Comparison of ENCODE assay signal across 9 mouse cellular contexts in the genomic region with DNA sequence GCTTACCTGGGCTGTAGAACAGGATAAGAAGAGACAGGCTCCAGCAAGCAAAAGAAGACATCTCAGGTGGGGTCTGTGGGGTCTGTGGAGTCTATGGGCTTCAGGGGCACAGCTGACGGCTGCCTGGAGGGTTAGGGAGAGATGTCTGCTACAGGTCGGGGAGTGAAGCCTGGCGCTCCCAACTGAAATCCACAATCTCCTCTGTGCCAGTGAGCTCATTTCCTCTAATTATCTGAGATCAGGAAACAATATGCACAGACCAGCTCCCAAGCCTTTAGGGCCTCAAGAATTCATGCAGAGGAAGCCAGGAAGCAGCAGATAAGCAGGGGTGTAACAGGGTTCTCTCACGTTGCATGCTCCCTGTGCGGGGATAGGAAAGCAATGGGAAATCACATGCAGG. TPM values are rescaled to one million over a fixed set of nuclear protein-coding genes. Genes with fewer than 3 reads are reported as not detected.
A peak's percentile ranks its signal among the peaks of the same experiment; 100 is the strongest.
DNase-seq lines count a peak whose midpoint lies in the region; ATAC-seq lines count a peak whose summit lies in the region.
"Had no signal": no experiment of that assay in that cellular context is flagged by ENCODE, and none has a peak within 500 bp of the region (broad histone marks: within the 10 kb centered on the region; RNA-seq: fewer than 3 reads in every experiment).

No protein-coding gene starts in this region.

- no peaks in the 10 kb centered on the region for H3K9me3 ChIP-seq in kidney, embryonic 16.5 days (ENCODE audit: low read length)
- H3K9me3 ChIP-seq in lung, embryonic 15.5 days: no peaks in the 10 kb centered on the region

- 64% methylated on average over 5 of the region's 5 CpGs for WGBS in kidney, embryonic 16.5 days
- WGBS in lung, embryonic 15.5 days: 49% methylated on average over 5 of the region's 5 CpGs

- no peaks in the 10 kb centered on the region for H3K27me3 ChIP-seq in kidney, embryonic 16.5 days (ENCODE audit: insufficient read depth, low read length)
- no peaks in the 10 kb centered on the region for H3K27me3 ChIP-seq in lung, embryonic 15.5 days

- H3K9ac ChIP-seq in kidney, embryonic 16.5 days (replicated peaks; ENCODE audit: low read length): peak overlapping the region; percentile 50
- no peak overlapping the region for H3K9ac ChIP-seq in lung, embryonic 15.5 days

- H3K27ac ChIP-seq in brown adipose tissue, adult 24 weeks (replicated peaks; ENCODE audit: low read depth, low read length): peak overlapping the region; percentile 98
- H3K27ac ChIP-seq in kidney, embryonic 16.5 days (ENCODE audit: low read length): peak overlapping the region; percentile 84
- H3K27ac ChIP-seq in lung, embryonic 15.5 days: peak overlapping the region; percentile 92

- H3K36me3 ChIP-seq in kidney, embryonic 16.5 days (ENCODE audit: insufficient read depth, low read length): no peaks in the 10 kb centered on the region
- H3K36me3 ChIP-seq in lung, embryonic 15.5 days: no peaks in the 10 kb centered on the region

- peak; percentile 71; the same call in 1 of the 2 replicates for ATAC-seq in kidney, embryonic 16.5 days (ENCODE audit: low FRiP score, low TSS enrichment)
- ATAC-seq in lung, embryonic 15.5 days (ENCODE audit: borderline replicate concordance, extremely low read depth, low FRiP score, low TSS enrichment): peak; percentile 62

- peaks cover 10% of the 10 kb centered on the region for H3K4me1 ChIP-seq in brown adipose tissue, adult 24 weeks (ENCODE audit: control insufficient read depth, insufficient read depth, insufficient read length, low read length)
- no peaks in the 10 kb centered on the region for H3K4me1 ChIP-seq in kidney, embryonic 16.5 days (ENCODE audit: insufficient read depth, low read length)
- 0 out of 2 replicates have a peak, but pooled peaks cover 2% of the 10 kb centered on the region for H3K4me1 ChIP-seq in lung, embryonic 15.5 days

- DNase-seq in heart, adult 8-10 months (ENCODE audit: low spot score): peak; percentile 80
- no peak for DNase-seq in frontal cortex, postnatal 36 days (ENCODE audit: low spot score in 2 of 2)
- DNase-seq in ovary, adult 18-20 months (ENCODE audit: low spot score): no peak
- DNase-seq in layer of hippocampus, postnatal 25 days (ENCODE audit: extremely low spot score in 1 of 2, low spot score in 1 of 2): no peak
- DNase-seq: embryo, embryonic 11 days had no signal

- no peak overlapping the region for H3K4me2 ChIP-seq in kidney, embryonic 16.5 days (replicated peaks; ENCODE audit: low read depth, low read length)
- no peak overlapping the region for H3K4me2 ChIP-seq in lung, embryonic 15.5 days

- peak overlapping the region; percentile 77 for H3K4me3 ChIP-seq in brown adipose tissue, adult 24 weeks (ENCODE audit: insufficient read depth, low read depth, low read length)
- H3K4me3 ChIP-seq in kidney, embryonic 16.5 days (ENCODE audit: low read length): peak overlapping the region; percentile 28
- peak overlapping the region; percentile 40 for H3K4me3 ChIP-seq in lung, embryonic 15.5 days

RNA-seq across cellular contexts. Expression of gene Icam2, which starts 5.5 kb away (rescaled TPM):
- 12.9 and 21.2 TPM in 2 replicates for polyA plus RNA-seq in brown adipose tissue, adult 24 weeks (2012; ENCODE audit: insufficient read depth, insufficient read length, missing spikeins)
- total RNA-seq in heart, adult 8-10 months (2022): 10 to 100 TPM; 15.6 to 28.2 (median 21.5) TPM
- polyA plus RNA-seq in kidney, embryonic 16.5 days (2015; fragmentation: Nextera tagmentation; extraction: Ambion mirVana): 87.8 and 95.9 TPM in 2 replicates
- polyA plus RNA-seq in lung, embryonic 15.5 days (2015; fragmentation: Nextera tagmentation; extraction: Ambion mirVana): 93.5 and 99.2 TPM in 2 replicates
- 1 to 10 TPM; 2.8 to 3.3 TPM for total RNA-seq in layer of hippocampus, postnatal 25 days (2021)

RNA-seq across cellular contexts. Expression of gene Prr29, which starts 17.2 kb away (rescaled TPM):
- polyA plus RNA-seq in brown adipose tissue, adult 24 weeks (2012; ENCODE audit: insufficient read depth, insufficient read length, missing spikeins): not detected in 2 replicates
- total RNA-seq in heart, adult 8-10 months (2022): 1 to 10 TPM in 3 of 4 experiments, under 1 TPM in 1; 0.75 to 1.8 (median 1.5) TPM
- 0.36 and 0.39 TPM in 2 replicates for polyA plus RNA-seq in kidney, embryonic 16.5 days (2015; fragmentation: Nextera tagmentation; extraction: Ambion mirVana)
- polyA plus RNA-seq in lung, embryonic 15.5 days (2015; fragmentation: Nextera tagmentation; extraction: Ambion mirVana): 0.93 and 1.1 TPM in 2 replicates
- not detected for total RNA-seq in layer of hippocampus, postnatal 25 days (2021)
- polyA plus RNA-seq: neural tube, embryonic 14.5 days had no signal

RNA-seq across cellular contexts. Expression of gene Scn4a, which starts 29.3 kb away (rescaled TPM):
- 1.4 and 2.6 TPM in 2 replicates for polyA plus RNA-seq in brown adipose tissue, adult 24 weeks (2012; ENCODE audit: insufficient read depth, insufficient read length, missing spikeins)
- 10 to 100 TPM; 23.9 to 46.8 (median 31.4) TPM for total RNA-seq in heart, adult 8-10 months (2022)
- 0.41 and 0.47 TPM in 2 replicates for polyA plus RNA-seq in kidney, embryonic 16.5 days (2015; fragmentation: Nextera tagmentation; extraction: Ambion mirVana)
- polyA plus RNA-seq in lung, embryonic 15.5 days (2015; fragmentation: Nextera tagmentation; extraction: Ambion mirVana): 0.06 and 0.16 TPM in 2 replicates
- total RNA-seq in layer of hippocampus, postnatal 25 days (2021): under 1 TPM in 1 of 2 experiments, not detected in 1; 0.05 TPM
- polyA plus RNA-seq: neural tube, embryonic 14.5 days had no signal
